Mouse (Mus musculus): ENCODE results near the gene Eif5a.

DNA sequence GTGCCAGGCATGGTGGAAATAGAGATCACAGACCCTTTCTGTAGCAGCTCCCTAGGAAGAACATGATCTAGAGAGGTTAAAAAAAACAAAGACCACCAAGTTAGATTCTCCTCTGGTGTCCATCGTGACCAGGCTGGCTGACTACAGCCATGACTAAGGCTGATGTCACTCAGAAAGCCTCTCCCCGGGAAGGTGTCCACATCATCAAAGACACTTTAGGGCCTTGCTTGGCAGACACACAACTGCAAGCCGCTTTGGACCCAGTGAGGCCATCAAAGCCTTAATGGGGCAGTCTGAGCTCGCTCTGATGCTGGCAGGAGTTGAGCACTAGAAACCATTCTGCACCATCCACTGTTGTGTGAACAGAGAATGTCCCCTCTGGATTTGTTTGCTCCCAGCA lies 49.3 kb downstream of the Eif5a start:
- TF ChIP-seq CTCF (IDR thresholded peaks at IDR 0.05; ENCODE audit: low read depth) (no peak), EP300 (IDR thresholded peaks at IDR 0.05; ENCODE audit: low read depth) (no peak)
